Mouse (Mus musculus) heart, postnatal 4 days (tissue): ENCODE results near the gene Bpgm. TPM values are rescaled to one million over a fixed set of nuclear protein-coding genes. Genes with fewer than 3 reads are reported as not detected.

Experiments
- DNase-seq: peaks from one replicate; pipeline ENCODE4 v3.0.0; 2021
- total RNA-seq, 2 experiments: library from RNA; stranded (reverse); gene quantifications; 2 replicates each; pipeline ENCODE4 v1.2.3; 2021

Bpgm gene
- 10 to 100 TPM; 45.1 to 88.0 TPM for total RNA-seq

GRCm38 (mm10) chr6:34475974-34476794 is at the start of gene Bpgm:
Bpgm (plus strand) TSS chr6:34476207.
- DNase-seq = peak; percentile 100

- DNase-seq = no peak
Observed at GRCm38 (mm10) chr6:34439006-34439405, 37.0 kb upstream of the Bpgm start.

- no peak for DNase-seq
Observed at GRCm38 (mm10) chr6:34441556-34442257, 34.3 kb upstream of the Bpgm start.

DNA sequence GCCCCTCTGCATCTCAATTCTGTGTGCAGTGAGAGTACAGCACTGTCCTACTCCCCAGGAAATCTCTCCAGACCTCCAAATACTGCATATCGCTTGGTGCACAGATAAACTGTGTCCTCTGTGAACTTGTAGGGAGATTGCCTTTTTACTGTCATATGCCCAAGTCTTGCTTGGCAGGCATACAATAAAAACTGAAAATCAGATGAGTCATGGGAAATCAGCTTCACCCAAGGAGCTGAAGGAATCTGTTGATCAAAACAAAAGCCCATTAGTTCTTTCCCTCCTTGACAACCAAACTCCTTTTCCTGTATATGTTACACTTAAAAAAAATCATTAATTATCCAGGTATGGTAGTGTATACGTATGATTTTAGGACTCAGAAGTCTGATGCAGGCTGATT is 32.2 kb upstream of the Bpgm start:
- DNase-seq = no peak

DNA sequence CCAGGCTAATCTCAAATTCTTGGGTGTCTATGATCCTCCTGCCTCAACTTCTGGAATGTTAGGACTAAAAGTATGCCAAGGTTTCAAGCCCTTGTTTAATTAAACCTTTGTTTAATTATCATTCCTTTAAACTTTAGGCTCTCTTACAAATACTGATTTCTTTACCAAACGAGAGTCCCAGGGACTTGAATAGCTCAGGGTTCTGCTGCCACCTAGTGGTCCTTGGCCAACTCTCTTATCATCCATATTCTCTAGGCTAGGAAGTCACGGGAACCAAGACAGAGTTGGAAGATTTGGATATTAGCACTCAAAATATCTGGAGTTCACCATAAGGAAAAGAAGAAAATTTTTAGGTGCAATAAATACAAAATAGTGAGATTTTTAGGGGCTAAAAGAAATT is 28.0 kb upstream of the Bpgm start:
- DNase-seq = peak; percentile 82

DNA sequence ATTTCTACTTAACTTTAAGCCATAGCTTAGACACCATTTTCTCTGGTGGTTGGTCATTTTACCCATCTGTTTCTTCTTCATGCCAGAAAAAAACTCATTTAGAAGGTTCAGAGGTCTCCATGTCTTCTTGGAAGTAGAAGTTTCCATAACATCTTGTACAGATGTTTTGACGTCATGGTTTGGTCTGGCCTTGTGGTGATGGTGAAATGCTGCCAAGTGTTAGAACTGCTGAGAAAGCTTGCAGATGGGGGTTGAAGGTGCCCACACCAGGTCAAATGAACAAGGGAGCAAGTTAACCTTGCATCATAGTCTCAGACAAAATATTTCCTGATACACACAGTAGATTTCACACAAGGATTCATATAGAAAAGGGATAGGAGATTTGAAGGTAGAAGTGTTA is 27.3 kb upstream of the Bpgm start:
- no peak for DNase-seq

GRCm38 (mm10) chr6:34452963-34453770 is 22.8 kb upstream of the Bpgm start:
- DNase-seq = peak; percentile 20

- DNase-seq = no peak
Observed at GRCm38 (mm10) chr6:34459456-34459855, 16.6 kb upstream of the Bpgm start.

GRCm38 (mm10) chr6:34460651-34461050 is 15.4 kb upstream of the Bpgm start:
- no peak for DNase-seq

DNA sequence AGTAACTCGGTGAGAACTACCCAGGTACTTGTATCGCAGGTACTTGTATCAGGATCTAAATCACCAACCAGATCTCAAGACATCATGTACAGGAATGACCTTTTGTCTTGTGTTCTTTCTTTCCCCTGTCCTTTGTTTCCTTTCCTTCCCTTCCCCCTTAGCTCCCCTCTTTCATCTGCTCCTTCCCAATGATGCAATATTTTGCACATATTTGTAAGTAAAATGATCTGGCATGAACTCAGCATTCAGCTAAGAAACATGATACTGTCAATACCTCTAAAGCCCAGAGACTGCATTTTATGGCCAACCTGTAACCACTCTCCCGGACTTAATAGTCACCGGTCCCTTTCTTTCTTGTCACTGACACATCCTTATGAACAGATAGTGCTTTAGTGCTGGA is 12.4 kb upstream of the Bpgm start:
- no peak for DNase-seq

DNA sequence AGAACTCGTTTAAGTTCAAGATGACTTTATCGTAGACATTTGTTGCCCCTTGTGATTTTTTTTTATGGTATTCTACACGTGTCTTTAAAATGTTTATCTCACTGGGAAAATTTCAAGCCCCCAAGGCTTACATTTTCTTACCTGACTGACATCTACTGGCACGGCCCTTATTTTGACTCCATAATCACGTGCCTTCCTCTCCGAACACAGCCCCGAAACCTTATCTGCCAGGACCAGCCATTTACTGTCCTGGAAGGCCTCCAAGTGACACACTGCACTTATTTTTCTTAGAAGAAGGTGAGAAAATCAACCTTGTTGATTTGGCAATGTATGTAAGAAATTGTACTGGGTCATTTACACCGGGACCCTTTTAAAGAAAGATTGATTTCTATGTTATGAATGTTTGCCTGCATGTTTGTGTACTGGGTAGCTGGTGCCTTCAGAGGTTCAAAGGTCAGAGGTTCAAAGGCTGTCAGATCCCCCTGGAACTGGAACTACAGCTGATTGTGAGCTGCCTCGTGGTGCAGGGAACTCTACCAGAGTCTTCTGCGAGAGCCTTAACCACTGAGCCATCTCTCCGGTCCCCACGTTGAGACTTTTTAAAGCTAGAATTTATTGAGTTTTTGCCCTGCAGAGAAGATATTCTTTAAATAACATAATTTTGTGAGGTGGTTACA is 4.4 kb upstream of the Bpgm start:
- DNase-seq = no peak

DNA sequence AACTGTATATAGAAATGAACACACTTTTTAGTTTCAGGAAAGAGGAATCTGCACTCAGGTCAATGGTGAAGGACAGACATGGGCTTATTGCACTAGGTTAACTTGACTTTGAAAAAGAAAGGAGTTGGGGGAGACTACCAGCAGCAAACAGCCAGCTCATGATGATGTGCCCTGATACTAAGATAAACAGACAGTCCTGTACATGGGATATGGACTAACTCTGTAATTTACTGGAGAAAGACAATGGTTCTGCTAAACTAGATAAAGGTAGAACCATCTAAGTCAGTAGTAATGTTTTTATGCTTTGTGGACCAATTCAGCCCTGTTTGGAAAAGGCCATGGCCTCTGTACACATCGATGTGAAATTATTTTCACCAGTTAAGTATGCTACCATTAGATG is 2.7 kb upstream of the Bpgm start:
- no peak for DNase-seq

DNA sequence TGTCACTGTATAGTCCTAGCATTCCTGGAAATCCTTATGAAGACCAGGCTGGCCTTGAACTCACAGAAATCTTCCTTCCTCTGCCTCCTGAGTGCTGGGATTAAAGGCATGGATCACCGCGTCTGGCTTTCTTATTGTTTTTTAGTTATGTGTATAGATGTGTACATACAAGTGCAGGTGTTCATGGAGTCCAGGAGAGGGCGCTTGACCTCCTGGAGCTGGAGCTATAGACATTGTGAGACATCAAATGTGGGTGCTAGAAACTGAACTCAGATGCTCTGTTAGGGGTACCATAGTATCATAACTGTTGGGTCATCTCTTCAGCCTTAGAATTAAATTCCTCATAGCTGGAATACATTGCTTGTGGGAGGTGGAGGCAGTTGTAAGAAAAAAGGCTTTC is 2.0 kb upstream of the Bpgm start:
- DNase-seq = no peak

- DNase-seq = no peak
Observed at GRCm38 (mm10) chr6:34475391-34475790, 616 bp upstream of the Bpgm start.

DNA sequence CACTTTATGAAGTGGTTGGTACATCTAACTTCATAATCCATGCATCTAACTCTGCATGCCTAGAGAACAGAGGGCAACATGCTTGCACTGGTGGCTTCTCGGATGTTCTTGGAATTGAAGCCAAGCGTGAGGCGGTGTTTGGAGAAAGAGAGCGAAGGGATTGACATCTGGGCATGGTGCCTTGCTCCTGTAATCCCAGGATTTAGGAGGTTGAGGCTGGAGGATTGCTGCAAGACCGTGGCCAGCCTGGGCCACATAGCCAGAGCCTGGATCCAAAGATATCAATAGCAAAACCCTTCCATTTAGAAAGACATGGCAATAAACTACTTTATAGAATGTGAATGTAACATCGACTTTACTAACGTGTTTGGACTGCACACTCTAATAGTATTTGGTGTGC is 2.0 kb downstream of the Bpgm start:
- no peak for DNase-seq

GRCm38 (mm10) chr6:34478677-34479360 is 2.8 kb downstream of the Bpgm start:
- DNase-seq = no peak

DNA sequence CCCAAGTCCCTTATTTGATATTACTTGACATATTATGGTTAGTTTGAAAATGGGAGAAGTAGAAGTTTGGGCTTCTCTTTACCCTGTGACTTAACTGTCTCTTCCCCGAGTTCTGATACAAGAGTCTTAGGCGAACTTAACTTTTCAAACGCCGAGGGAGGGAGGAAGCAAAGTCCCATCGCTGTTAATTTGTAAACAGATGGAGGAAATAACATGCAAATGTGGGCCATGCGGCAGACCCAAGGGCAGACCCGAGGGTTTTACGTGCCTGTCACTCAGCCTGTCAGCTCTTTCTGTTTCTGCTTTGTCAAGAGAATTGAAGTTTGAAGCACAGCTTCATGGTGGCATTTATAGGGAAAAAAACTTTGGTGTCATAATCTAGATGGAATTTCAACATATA is 3.5 kb downstream of the Bpgm start:
- DNase-seq = no peak

GRCm38 (mm10) chr6:34480749-34481148 is 4.7 kb downstream of the Bpgm start:
- no peak for DNase-seq

DNA sequence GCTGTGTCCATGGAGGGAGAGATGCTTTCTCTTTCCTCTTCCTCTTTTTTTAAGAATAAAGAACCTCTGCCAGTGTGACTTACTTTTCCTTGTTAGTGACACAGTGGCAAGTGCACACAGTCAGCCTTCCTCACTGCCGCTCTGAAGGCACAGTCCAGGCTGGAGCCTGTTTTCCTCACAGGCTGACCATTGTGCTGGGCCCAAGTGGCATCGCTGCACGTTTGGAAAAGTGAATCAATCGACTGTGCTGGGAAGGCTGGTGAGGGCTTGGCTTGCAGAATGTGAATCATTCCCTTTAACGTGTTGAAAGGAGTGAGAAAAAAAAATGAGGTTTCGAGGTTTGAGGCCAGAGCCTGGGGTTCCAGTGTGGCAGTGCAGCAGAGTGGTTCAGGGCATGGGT is 5.3 kb downstream of the Bpgm start:
- no peak for DNase-seq

GRCm38 (mm10) chr6:34482842-34483241 is 6.8 kb downstream of the Bpgm start:
- DNase-seq = peak; percentile 35

DNA sequence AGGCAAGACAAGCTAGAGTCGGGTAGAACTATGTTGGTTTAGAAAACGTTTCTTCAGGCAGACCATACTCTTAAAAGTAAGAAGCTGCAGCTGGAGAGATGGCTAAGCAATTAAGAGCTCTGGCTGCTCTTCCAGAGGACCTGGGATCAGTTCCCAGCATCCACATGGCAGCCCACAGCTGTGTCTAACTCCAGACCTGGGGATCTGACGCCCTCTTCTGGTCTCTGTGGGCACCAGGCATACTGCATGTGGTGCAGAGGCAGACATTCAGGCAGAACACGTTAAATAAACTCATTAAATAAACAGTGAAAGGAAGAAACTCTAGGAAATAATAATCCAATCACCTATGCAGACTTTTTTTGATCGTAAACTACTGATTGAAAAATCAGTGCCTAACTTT is 7.4 kb downstream of the Bpgm start:
- no peak for DNase-seq

GRCm38 (mm10) chr6:34483811-34484210 is 7.8 kb downstream of the Bpgm start:
- no peak for DNase-seq
